Mouse (Mus musculus) monocyte, adult 2 months (primary cell): ENCODE results near the gene 9130213A22Rik.

Experiments used
- DNase-seq, 2 experiments: peaks; one replicate each; pipeline ENCODE4 v3.0.0; 2022; ENCODE audit warnings: low spot score in 2 of 2, low read depth in 1 of 2

Gene 9130213A22Rik

DNA sequence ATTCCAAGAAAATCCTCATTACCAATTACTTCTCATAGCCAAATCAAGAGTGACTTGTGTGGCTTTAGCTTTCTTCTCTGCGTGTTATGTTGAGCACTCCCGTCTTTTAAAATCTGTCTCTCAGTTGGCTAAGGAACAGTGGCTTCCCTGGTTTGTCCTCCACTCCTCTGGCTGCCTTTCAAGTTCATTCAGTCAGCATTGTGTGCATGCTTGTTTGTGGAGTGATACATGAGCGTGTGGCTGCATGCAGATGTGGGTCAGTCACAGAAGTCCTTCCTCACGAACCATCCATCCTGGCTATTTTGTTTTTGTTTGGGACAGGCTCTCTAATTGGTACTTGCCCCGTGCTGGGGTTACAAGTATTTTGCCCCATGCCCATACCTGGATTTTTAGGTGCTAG, 45.8 kb downstream of the 9130213A22Rik start:
- no peak for DNase-seq

DNA sequence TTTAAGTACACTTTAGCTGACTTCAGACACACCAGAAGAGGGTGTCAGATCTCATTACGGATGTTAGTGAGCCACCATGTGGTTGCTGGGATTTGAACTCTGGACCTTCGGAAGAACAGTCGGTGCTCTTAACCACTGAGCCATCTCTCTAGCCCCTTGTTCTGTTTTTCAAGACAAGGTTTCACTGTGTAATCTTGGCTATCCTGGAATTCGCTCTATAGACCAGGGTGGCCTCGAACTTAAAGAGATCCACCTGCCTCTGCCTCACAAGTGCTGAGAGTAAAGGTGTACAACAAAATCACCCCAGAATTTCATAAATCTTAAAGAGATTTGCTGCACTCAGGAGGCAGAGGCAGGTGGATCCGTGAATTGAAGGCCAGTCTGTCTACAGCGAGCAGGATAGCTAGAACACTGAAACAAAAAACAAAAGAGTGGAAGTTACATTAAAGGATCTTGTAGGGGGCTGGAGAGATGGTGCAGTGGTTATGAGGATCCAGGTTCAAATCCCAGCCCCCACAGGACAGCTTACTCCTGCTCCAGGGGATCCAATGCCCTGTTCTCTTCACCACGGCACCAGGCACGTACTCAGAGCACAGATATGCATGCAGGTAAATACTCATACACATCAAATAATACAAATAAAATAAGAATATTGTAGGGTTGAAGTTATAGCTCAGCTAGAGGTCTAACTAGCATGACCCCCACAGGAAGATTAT, 46.5 kb downstream of the 9130213A22Rik start:
- DNase-seq = no peak

DNA sequence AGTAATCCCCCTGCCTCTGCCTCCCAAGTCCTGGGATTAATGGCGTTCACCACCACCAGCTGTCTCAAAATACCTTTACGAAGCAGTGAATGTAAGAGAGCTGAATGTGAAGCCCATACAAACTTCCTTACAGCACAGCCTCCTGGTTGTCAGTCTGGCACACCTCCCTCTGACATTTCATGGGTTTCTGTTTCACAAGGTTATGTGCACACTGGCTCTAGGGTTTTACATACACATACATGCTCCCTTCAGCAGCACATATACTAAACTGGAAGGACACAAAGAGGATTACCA, 47.7 kb downstream of the 9130213A22Rik start:
- DNase-seq = no peak

DNA sequence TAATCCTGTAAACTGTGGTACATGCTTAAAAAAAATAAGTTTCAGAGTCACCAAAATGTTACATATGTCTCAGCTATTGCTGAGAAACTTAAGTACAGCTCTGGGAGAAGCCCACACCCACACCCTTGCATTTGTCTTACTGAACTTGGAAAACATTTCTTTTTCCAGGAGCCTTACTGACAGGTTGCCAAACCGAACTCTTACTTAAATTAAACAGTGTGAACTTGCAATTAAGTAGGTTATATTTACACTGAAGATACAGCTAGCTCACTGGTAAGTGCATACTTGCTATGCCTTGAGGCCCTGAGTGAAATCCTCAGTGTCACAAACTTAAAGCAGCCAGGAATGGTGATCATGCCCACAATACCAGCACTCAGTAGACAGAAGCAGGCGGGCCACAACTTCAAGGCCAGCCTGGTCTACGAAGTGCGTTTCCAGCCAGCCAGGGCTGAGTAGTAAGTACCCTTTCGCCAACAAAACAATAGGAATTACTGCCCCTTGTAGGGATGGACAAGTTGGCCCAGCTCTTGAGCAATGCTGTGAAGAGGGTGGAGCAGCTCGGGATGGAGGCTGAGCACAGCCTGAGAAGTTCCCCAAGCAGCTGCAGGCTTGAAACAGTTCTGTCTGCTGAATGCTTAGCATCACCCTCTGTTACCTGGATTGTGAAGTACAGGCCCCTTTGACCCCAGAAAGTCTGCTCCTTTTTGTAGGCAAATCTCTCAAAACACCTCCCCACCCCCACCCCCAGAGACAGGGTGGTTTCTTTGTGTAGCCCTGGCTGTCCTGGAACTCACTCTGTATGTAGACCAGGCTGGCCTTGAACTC, 48.2 kb downstream of the 9130213A22Rik start:
- DNase-seq = no peak

DNA sequence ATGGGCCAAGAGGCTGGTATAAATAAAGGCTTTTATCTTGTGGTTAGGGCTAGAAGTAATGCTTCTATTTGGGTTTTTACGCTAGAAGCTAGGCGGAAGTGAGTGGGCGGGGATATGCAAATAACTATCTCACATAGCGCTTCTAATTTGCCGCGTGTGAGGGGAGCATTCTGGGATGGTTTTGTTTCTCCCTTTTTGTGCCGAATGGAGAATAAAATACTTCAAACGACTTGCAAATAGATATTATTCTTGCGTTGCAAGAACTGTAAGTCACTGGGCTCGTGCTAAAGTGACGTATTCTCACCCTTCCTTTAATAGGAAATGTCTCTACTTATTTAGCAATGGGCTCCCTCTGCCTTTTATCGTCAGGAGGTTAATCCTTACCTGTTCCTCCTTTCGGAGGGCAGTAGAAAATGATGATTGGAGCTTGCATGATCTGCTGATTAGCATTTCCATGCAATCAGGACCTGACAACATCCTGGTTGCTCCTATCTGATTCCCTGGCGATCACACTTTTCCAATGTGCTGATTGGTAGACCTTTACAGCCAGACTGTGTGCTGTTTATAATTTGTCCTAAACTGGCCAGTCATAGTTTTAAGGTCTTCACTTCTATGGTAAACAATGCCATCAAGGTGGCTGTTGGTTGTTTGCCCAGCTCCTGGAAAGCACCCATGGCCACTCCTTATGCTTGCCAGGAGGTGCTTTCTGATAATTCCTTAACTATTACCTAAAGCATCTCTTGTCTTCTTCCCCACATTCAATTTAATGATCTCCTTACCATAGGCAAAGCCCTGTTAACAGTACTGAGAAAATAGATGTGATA, 49.1 kb downstream of the 9130213A22Rik start:
- DNase-seq = peak in 1 of 2 experiments; percentile 80

DNA sequence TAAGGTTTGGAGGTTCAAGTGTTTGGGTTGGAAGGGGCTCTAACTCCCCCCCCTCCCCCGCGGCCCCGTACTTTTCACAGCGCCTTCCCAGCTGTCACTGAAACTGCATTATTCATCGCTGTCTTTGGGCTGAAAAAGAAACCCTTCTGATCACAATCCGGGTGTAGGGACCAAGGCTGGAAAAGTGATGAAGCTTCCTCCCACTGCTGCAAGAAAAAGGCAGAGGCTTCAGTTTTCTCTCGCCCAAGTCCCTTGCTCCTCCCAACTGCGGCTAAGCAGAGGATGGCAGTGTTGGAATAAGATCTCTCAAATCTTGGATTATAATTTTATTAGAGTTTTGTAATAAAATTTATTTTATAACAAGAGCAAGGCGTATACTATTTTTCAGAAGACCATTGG, 49.7 kb downstream of the 9130213A22Rik start:
- DNase-seq = no peak

DNA sequence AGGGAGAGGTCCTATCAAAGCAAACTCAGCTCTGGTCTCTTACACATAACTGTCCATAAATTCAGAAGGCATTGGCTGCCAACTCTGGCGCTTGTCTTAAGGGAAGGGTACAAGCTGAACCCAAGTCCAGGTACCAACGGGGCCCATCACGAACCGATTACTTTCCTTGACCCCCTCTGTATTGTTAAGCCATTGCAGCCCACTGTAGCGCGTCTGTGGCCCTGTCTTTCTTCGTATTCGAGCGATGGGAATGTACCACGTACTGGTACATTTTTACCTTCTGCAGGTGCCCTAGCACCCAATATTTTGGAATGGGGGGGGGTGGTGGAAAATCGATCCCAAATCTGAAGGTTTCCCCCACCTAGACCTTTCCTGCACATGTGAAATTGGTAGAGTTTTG, 50.2 kb downstream of the 9130213A22Rik start:
- DNase-seq = no peak

DNA sequence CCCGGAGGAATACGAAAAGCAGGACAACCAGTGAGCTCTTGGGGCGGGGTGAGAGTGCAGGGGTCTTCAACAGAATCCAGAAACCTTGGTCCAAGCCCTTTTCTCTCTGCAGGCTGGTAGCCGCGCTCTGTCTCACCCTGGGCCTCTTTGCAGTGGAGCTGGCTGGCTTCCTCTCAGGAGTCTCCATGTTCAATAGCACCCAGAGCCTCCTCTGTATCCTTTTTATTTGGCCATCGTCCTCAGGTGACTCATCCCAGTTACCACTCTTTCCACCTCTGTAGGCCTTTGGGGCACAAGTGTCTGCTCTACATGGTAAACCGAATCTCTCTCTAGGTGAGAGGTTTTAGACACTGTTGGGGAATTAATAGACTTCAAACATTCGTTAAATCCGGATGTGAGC, 51.1 kb downstream of the 9130213A22Rik start:
- DNase-seq = no peak

DNA sequence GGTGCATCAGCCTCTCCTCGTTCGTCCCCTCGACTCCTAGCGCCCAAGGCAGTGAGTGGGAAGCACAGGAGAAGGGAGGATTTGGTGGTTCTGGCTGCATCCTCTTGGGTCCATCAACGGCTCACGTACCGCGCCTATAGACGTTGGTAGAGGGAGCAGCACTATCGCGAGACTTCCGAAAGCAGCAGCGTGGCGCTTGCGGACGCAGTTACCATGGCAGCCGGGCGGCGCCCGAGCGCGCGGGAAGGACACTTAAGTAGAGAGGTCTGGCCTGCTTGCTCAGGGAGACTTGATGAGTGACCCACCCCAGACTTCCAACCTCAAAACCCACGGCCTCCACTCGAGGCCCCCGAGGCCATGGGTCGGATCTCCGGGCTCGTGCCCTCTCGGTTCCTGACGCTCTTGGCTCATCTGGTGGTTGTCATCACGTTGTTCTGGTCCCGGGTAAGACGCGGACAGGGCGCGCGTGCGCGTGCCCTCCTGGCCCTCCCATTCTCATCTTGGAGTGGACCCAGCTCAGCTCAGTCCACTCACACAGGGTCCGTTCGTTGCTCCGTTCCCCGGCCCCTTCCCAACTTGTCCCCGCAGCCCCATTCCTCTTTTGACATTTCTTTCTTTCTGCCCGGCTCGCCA, 51.7 kb downstream of the 9130213A22Rik start, which contains the start of gene Tmem107:
Gene Tmem107, plus strand, starts transcription at position 217 of the 633 bp plus-strand sequence.
- peak; percentile 73 to 84 for DNase-seq

DNA sequence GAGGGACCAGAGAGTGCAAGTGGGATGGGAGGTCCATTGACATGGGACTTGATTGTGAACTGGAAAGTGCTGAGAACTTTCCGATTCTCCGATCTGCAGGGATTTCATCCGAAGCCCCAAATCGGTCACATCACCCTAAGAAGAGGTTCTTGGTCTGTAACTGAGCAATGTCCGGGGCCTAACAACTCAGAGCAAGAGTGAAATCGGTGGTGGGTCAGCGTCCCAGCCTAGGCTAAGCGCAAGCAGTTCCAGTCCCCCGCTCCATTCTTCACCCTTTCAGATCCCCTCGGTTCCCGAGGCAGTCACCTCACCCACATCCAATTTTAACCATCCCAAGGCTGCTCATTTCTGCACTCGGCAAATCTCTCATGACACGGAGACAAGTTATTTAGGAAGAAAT, 52.3 kb downstream of the 9130213A22Rik start:
- DNase-seq = no peak
